Mouse (Mus musculus): ENCODE data around the gene Tex29.

The Tex29 gene

DNA sequence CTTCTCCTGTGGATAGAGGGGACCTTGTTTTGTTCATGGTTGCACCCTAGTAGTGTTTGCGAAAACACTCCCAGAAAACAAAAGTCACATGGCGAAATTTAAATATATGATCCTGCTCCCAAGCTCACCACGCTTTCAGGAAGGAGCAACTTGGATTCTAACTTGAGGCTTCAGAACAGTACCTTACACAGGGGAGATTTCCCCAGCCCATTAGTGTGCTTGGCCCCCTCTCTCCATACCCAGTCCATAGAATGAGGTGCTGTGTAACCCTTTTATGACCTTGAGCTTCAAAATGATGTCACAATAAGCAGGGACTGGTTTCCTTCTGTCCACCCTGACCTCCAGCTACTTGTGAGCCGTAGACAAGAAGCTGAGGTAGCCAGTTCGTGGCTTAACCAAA is at the start of gene Tex29:
Gene Tex29 (plus strand): TSS at position 301 of the 400 bp plus-strand sequence.
- no peak for DNase-seq (ENCODE audit: low read depth, low spot score)

DNA sequence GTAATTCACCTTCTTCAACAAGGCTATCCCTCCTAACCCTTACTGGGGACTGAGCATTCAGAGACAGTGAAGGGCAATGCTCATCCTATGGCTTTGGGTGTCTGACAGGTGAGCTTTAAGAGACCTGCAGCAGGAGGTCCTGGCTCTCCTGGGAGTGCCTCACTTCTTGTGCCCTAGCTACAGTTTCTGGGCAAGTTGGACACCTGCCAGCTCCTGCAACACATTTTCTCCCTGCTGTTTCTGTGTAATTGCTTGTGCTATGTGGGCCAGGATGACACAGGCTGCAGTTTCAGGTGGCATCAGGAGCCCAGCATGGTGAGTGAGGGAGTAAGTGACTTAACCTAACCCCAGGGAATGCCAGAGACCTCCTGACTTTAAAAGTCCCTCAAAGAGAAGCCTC is 45.3 kb upstream of the Tex29 start:
- DNase-seq (ENCODE audit: low read depth, low spot score), result no peak

DNA sequence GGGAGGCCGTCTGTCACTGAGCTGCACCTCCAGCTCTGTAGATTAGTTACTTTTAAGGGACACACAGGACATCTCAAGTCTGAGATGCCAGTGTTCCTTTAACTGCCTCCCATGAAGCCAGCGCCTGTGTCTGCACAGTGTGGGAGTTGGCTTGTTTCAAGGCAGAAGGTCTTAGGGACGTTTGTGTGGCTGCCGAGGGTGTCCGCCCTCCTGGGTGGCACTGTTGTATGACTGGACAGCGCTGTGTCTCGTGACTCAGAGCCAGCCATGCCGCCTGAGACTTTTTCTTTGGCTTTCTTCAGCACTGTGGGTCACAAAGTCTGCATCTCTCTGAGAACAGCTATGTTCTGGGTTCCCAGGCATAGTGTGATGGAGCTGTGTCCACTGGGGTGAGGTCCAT is 43.1 kb upstream of the Tex29 start:
- no peak for DNase-seq (ENCODE audit: low read depth, low spot score)

DNA sequence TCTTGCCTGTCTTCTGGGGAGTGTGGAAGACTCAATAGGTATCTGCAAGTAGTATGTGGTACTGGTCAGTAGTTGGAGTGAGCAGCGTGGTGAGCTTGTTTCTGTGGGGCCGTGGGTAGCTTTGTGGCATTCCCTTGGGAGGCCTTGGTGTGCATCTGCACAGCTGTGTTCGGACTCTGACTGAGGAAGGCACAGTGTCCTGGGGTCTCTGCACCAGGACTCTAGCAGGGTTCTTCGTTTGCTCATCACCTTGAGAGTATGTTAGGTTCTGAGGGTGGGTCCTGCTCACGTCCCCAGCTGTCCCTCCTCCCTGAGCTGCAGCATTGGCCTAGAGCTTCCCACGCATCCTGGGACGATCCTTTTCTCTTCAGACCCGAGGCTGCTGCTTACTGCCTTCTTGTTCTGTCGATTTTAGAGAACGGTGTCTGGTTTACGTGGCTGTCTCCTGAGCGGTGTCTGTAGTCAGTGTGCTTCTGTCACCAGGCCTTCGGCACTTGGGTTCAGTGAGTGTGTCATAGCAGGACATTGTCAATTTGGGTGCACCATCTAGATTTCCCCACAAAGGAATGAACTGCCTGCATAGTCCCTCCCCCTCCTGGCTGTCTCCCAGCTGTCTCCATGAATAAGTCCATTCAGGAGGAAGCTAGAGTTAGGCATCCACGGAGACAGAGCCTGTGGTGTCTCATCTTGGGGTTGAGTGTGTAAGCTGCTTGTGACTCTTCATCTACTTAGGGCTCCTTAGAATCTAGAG is 42.4 kb upstream of the Tex29 start:
- DNase-seq (ENCODE audit: low read depth, low spot score), result peak; percentile 76

DNA sequence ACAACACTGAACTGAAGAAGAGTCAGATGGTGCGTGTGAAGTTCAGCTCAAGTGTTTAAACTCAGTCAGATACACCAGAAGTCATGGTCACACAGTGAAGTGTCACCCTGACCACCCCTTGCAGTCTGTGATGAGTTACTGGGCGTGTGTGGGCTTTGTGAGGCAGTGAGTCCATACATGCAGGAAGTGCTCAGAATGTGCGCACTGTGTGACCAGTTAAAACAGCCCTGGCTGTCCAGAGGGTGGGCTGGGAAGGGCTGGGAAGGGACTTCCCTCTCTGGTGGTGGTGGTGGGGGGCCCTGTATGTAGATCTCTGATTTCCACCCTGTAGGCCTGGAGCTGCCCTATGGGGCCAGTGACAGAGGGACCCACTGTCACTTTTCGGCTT is 41.8 kb upstream of the Tex29 start:
- DNase-seq (ENCODE audit: low read depth, low spot score), result no peak

DNA sequence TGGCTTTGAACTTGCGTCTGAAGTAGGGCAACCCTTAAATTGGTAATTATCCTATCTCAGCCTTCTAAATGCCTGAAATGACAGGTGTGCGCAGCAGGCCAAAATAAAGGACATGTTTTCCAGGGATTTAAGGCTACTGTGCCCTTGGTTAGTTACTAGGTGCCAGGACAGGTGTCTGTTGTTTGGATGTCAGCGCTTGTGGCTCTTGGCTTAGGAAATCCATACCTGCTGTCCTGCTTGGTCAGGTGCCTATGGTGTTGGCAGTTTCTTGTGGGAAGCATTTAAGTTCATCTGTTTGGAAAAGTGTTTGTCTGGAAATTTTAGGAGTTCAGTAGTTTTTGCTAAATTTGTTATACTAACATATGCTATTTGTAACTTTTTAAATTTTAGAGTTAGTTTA is 41.2 kb upstream of the Tex29 start:
- DNase-seq (ENCODE audit: low read depth, low spot score), result no peak

DNA sequence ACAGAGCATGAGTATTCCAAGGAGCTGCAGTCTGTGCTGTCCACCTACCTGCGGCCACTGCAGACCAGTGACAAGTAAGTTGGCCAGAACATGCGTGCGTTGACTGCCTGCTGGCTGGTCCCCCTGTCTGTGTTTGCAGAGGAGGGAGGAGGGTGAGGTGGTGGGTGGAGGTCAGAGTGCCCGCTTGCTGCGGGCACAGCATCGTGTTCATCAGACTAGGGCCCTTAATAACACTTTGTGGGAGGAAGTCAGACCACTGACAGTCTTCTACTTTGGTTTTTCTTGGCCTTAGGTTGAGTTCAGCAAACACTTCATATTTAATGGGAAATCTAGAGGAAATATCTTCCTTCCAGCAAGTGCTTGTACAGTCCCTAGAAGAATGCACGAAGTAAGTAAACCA is 39.8 kb upstream of the Tex29 start:
- DNase-seq (ENCODE audit: low read depth, low spot score), result no peak

DNA sequence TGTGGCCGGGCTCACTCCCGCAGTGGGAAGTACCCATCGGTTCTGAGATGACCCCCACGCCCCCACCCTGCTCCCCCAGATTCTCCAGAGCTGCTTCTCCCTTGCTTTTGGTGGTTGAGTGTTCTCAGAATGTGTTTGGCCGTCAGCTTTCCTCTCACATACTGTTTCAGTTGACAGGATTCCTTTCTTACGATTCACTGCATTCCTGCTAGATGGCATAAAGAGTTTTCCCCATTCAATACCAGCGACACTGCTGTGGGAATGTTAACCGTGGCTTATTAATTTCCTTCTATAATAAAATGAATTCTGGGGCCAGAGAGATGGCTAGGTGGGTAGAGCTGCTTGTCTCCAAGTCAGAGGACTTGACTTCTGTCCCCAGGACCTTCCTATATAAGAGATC is 38.7 kb upstream of the Tex29 start:
- peak; percentile 92 for DNase-seq (ENCODE audit: low read depth, low spot score)

DNA sequence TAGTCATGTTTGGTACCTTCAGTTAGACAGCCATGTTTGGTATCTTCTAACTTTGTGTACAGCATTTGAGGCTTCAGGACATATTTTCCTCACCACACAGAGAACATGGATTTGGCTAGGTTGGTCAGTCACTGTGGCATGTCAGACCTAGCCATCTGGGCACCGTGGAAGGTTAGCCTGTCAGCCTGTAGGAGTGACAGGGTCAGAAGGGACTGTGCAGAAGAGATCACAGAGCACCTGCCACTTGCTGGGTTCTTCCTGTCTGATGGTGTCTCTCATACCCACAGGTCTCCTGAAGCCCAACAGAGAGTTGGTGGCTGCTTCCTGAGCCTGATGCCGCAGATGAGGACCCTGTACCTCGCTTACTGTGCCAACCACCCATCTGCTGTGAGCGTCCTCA is 35.4 kb upstream of the Tex29 start:
- DNase-seq (ENCODE audit: low read depth, low spot score), result no peak

DNA sequence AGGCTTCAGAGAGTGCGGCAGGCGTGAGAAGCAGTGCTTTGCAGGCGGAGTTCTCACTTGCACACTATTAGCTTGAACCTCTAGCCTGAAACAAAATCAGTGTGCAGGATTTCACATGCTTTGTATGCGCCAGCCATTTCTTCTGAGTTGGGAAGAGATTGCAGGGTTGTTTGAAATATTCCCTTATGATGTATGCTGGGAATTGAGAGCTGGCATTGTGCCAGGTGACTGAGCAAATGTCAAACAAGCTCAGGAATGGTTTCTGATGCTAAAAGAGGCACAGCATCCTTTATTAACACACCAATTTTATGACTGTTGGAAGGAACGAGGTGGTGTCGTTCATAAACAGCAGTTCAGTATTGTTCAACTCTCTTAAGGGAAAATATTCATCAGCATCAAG is 34.0 kb upstream of the Tex29 start:
- no peak for DNase-seq (ENCODE audit: low read depth, low spot score)

DNA sequence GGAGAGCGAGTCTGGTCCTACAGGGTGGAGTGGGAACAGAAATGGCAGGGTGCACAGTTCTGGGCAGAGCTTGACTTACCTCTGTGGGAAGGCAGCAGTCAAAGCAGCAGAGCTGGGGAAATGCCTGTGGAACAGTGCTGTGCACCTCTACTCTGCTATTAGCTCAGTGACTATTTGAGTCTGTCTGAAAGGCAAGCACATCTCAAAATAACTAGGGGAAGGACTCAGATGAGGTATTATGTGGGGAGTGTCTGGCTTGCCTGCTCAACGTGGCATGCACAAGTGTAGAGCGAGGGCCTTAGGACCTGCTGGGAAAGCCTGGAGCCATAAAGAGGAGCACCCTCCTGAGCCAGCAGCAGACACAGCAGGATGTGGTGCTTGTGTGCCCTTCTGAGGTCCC is 32.9 kb upstream of the Tex29 start:
- DNase-seq (ENCODE audit: low read depth, low spot score), result no peak

DNA sequence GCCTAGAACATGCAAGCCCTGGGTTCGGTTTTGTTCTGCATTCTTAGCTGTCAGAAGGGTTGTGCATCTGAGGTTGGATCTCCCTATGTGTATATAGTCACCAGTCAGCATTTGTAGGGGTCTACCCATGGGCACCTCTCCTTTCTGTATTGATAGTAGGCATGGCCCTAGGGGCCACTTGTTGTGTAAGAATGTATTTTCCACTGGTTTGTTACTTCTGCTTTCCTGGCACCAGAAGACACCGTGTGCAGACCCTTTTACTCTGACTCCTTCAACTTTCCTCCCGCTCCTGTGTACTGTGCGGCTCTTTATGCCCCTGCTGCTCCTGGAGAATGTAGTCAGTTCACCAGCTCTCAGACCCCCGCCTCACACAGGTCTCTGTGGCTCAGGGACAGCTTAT is 32.2 kb upstream of the Tex29 start:
- DNase-seq (ENCODE audit: low read depth, low spot score), result no peak

DNA sequence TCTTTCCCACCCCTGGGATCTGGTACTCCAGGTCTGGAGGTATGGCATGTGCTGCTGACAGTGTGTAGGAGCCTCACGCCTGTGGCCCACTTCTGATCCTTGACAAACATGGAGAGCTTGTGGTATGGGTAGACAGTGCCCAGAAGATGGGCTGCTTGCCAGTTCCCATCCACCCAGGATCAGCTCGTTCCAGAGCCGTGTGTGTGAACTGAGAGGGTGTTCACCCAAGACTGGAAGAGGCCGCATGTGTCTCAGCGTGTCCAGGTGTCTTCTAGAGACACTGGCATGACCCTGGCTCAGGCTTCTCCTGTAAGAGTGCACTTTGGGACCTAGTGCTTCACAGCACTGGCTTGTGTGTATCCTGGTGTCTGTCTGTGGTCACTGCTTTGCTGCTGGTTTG is 29.8 kb upstream of the Tex29 start:
- no peak for DNase-seq (ENCODE audit: low read depth, low spot score)

DNA sequence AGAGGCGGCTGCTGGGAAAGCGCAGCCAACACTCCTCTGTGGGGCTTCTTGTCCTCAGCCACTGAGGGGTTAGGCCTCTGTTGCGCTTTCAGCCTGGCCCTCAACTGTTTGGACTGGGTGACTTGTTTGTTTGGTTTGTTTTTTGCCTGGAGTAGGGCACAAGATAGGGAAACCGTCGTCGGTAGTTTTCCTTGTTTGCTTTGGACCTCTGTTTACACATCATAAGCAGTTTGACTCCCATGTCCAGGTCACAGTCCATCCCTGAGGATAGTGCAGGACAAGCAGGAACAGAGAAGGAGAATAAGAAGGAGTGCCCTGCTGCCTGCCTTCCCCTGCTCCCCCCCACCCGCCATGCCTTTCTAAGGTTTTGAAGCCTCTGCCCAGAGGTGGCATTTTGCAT is 26.5 kb upstream of the Tex29 start:
- DNase-seq (ENCODE audit: low read depth, low spot score), result no peak

DNA sequence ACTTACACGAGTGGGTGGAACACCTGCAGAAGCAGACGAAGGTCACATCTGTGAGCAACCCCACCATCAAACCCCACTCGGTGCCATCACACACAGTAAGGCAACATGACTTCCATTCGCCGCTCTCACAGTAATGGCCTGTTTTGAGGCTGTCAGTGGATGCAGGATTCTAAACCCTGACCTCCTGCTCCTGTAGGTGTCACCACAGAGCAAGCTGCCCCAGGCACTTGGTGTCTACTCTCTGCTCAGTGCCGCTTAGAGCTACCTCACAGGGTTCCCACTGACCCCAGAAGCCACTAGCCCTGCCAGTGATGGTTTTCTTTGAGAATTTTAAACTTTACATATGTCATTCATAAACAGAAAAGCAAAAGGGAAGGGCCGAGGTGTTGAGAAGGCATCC is 25.1 kb upstream of the Tex29 start:
- no peak for DNase-seq (ENCODE audit: low read depth, low spot score)

DNA sequence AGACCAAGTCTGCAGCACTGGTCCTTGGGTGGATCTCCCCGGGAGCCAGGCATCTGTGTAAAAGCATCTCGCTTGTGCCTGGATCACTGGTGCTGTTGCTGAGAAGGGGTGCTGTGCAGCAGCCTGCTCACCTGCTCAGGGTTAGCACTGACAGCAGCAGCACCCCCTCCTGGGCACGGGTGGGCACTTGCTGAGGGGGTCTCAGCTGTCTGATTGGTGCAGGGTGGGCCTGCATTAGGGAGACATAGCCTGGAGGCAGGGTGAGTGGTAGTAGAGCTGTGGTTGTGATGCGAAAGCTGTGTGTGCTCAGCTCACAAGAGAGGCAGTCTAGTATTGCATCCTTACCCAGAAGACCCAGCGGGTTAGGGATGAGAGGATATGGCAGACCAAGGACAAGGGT is 20.1 kb upstream of the Tex29 start:
- DNase-seq (ENCODE audit: low read depth, low spot score), result no peak

DNA sequence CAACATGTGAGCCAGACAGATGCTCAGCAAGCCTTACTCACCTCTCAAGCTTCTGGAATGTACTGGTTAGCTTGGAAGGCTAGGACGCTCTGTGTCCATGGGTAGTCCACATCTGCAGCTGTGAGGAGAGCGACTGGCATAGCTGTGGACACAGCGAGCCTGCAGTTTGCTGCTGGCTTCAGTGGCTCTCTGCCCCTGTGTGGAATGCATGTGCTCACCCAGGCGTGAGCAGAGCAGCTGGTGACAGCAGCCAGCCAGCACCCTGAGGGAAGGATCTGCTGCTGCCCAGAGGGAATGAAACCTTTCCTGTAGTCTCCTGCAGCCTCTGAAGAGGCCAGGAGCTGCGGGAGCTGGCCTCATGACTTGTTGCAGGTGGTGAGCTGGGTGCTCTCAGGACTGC is 19.7 kb upstream of the Tex29 start:
- no peak for DNase-seq (ENCODE audit: low read depth, low spot score)

DNA sequence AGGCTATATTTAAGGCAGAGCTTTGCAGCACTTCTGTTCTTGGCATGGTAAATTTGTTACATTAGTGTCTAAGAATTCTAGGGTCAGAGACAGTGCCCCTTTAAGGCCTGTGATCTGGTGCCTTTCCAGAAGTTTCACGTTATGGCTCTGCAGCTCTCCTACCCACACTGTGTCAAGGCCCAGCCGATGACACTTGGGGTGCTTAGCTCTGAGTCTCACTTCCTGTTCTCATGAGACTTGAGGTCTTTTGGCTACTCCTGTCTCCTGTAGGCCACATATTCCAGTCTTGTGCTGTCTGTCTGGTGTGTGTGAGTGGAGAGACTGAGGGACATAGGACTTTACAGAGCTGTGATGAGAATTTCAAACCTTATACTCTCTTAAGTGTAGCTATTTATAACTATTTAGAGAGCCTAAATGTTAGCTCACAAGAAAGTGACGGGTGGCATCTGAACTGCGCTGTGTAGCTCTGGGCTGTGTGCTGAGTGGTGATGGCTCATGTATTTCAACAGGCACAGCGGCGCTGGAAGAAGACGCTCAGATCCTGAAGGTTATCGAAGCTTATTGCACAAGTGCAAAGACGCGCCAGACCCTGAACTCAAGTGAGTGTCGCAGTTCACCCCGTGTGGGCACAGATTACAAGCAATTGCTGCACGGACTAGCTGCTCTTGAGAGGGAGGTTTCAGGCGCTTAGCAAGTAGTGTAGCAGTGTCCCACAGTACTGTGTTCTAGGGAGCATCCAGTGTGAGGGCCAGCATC is 18.6 kb upstream of the Tex29 start:
- no peak for DNase-seq (ENCODE audit: low read depth, low spot score)

DNA sequence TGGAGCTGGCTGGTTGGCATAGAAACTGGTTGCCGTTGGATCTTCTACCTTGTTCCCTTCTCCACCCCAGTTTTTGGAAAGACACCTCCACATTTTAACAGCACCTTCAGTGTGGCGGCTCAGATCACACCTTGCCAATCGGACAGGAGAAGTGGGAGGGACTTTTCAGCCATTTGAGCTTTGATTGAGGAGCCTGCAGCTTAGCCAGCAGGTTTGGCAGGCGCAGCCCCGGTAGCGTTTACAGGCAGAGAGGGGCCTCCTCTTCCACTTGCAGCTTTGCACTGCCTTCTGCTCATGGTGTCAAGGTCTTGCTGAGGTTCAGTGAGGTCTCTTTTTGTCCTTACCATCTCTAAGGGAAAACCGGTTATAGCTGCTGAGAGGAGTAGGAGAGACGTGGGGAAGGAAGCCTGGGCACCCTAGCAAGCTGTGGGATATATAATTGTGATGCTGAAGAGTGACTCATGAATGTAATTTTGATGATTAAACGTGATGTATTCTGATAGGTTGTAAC is 17.7 kb upstream of the Tex29 start:
- no peak for DNase-seq (ENCODE audit: low read depth, low spot score)

DNA sequence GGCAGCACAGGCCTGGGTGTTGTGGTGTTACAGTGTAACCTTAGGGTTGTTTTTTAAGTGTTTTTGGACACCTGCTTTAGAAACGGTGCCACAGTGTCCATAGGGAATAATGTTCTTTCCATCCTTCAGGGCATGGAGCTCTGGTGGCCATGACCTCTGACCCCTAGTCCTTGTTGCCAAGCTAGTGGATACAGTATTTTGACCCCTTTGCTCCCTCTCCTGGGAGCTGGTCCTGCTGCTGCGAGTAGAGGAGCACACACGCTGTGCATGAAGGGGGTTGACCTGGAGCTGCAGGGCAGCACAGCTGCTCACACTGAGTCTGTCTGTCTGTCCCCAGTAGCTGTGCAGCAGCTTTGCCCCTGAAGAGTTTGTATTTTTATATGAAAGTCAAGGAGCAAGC is 14.5 kb upstream of the Tex29 start:
- no peak for DNase-seq (ENCODE audit: low read depth, low spot score)

DNA sequence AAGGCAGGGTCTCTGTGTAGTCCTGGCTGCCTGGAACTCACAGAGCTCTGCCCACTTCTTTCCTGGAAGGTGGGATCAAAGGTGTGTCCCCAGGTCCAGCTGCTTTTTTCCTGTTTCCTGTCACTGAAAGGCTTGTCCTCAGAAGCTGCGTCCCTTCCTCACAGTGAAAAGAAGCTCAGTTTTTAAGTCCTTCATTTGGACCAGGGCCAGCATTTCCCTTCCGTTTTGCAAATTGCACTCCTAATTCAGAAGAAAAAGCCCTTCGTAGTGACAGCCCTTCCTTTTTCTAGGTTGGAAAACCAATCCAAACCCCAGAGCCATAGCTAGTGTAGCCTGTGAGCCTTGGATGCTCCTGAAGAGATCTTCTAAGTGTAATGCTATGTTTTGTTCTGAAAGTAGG is 13.0 kb upstream of the Tex29 start:
- no peak for DNase-seq (ENCODE audit: low read depth, low spot score)

DNA sequence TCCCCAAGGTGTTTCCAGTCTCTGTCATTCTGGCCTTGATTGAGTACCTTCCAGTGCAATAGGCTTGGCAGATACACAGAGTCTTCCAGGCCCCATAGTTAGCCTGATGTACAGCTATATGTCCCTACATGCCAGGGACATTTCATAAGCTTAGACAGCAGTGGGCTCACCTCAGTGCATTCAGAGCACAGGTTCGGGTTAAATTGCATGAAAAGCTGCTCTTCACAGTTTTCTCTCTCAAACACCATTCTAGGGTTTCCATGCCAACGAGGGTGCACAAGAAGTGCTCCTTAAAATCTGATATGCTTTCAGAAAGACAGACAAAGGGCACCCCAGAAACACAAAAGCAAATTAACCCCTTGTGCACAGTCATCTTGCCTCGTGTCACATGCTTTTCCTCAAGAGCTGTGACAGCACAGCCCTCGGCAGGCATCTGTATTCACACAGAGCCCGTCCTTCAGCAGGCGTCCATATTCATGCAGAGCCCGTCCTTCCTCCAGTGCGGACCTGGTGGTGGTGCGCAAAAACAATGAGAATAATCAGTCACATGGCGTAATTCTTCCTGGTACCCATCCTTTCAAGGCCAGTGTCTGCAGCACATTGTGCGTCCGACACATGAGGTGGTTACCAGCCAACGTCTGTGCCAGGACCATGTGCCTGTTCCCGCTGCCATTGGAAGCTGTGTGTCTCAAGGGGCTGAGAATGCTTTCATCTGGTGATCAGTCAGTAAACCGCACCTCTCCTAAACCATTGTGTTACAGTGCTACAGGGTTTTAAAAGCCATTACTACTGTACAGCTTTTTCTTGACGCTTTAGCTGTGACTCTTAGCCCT is 9.8 kb upstream of the Tex29 start:
- DNase-seq (ENCODE audit: low read depth, low spot score), result no peak

Measured in 3T3-L1 (cell line).